Mouse (Mus musculus) heart, postnatal 36 days (tissue): ENCODE data around the gene Olfr127. TPM values are rescaled to one million over a fixed set of nuclear protein-coding genes. Genes with fewer than 3 reads are reported as not detected.
"Not testable (repeated sequence)": the region's sequence is repeated elsewhere in the genome, so short reads cannot be mapped to it uniquely, and the experiment has no call there.

Source experiments
- DNase-seq, 2 experiments: peaks; one replicate each; pipeline ENCODE4 v3.0.0; 2021 to 2022
- intact Hi-C: fragments of 180-260 bp; cut with DNase I; formaldehyde crosslinking; loops from one replicate; pipeline ENCODE4 v1.15.1; 2025
- total RNA-seq, 2 experiments: library from RNA; stranded (reverse); gene quantifications; 2 replicates each; pipeline ENCODE4 v1.2.3; 2021

Gene Olfr127
- total RNA-seq = not detected

DNA sequence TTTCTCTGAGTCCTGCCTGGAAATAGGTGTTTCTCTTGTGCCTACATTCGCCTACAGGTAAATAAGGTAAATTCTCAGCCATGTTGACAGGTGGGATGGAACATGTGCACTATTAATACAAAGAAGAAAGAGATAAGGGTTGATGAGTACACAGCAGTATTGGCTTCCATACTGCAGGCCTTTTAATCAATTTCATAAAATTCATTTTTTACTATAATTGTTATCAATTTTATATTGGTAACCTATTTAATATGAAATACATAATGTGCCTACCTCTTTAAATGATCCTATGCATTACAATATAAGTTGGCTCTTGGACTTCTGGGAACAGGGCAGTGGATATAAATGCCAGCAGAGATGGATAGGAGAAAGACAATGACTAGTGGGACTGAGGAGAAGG lies at the start of gene Olfr127:
Gene Olfr127 (plus strand): TSS at position 301 of the 400 bp plus-strand sequence.
- no peak for DNase-seq
- intact Hi-C loops = no loop called here

DNA sequence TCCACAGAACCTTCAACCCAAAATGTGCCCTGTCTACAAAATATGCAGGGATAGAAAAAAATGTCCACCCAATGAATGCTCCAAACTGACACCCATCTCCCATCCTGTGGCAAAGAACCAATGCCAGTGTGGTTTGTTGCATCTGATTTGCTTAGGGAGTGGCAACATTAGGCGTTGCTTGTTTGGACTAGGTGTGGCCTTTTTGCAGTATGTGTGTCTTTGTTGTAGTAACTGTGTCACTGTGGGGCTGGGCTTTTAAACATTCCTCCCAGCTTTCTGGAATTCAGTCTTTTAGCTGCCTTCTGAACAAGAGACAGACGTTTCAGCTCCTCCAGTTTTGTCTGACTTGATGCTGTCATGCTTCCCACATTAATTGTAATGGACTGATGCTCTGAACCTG lies 36.3 kb upstream of the Olfr127 start:
- intact Hi-C loops = no loop called here
- DNase-seq = no peak

DNA sequence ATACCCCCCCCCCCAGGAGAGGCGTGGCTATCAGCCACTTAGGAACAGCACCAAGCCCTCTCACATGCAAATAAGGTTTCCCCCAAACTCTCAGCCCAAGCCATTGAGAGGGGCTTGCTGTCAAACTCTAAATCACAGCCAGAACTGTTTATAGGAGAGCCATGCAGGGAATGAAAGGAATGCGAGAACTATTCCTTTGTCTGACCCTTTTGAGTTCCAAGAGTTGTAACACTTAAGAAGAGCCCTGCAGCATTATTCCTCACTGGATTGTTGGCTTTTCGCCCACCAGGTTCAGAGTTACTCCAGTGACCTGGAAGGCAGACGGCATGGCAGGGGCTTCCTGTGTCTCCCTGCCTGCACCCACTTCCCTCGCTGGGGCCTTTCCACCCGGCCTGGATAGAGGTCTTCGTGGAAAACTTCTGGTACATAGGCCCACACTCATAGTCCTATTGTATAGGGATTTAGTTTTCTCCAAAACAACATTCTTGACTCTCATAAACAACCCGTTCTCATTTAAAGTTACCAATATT lies 30.5 kb upstream of the Olfr127 start:
- intact Hi-C loops = no loop called here
- no peak for DNase-seq

DNA sequence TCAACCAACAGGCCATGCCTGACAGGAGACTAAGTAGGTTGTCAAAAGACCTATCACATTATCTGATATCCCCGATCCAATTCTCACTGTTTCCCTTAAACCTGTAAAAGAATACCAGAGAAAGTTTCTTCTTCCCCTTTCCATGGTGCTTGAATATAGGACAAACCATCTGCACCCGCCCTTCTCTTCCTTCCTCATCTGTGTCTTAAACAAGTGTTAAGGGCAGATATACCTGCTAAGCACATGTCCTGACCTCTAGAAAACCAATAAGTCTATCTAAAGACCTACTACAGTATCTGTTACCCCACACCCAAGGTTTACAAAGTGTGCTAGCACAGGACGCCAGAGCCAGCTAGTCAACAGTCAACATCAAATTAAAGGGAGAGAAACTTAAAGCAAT lies 26.4 kb upstream of the Olfr127 start:
- intact Hi-C loops = no loop called here
- no peak for DNase-seq

DNA sequence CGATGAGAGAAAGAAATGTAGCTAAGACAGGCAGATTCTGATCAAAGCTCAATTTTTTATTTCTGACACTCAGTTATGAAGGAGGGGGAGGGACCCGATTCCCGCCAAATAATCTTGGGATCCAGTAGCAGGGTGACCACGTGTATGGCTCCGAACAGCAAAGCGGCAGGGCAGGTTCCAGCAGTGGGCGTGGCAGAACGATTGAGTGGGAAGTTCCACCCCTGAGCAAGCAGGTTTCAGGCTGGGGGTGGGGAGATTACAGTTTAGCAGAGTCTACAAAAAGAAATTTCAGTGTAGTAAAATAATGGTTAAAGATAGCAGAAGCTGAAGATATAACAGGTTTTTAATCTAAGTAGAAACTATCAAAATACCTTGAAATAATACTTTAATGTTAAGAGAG lies 6.6 kb downstream of the Olfr127 start:
- DNase-seq, intact Hi-C loops: not testable (repeated sequence)

DNA sequence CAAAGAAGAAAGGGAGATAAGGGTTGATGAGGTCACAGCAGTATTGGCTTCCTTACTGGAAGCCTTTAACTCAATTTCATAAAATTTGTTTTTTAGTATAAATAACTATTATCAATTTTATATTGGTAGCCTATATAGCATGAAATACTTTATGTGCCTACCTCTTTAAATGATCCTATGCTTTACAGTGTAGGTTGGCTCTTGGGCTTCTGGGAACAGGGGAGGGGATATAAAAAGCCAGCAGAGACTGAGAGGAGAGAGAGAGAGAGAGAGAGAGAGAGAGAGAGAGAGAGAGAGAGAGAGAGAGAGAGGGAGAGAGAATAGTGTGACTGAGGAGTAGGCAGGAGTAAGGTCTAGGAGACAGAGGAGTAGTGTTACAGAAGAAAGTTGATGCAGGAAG lies 20.0 kb downstream of the Olfr127 start, which contains the start of gene Olfr128:
Gene Olfr128 (plus strand): TSS at position 301 of the 400 bp plus-strand sequence.
- DNase-seq = no peak

DNA sequence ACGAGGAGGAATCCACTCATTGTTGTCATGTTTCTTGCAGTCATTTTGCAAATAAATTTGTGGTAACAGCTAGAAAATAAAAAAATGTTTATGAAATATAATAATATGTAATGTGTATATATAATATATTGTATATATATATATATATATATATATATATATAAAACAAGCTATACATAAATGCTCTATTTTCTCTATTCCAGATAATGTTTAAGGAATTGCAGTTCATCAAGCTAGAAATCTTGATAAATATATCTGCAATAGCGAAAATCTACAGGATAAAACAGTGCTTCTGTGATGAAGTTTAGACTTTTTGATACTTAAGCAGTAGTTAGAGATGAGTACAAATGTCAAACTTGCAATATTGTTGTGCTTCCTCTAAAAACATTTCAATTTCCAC lies 52.7 kb downstream of the Olfr127 start, which contains the start of gene Olfr761:
Gene Olfr761 (minus strand): TSS at position 101 of the 400 bp plus-strand sequence.
- DNase-seq = no peak
- intact Hi-C loops = no loop called here

More for the DNA sequence above, 20.0 kb downstream of the Olfr127 start, which contains the start of gene Olfr128:
- intact Hi-C loops = no loop called here

Other genes starting within 250 kb of the Olfr127 start
- not detected for gene Olfr117, start 236.7 kb upstream of the Olfr127 start, total RNA-seq
- gene Olfr118, start 233.4 kb upstream of the Olfr127 start, total RNA-seq = not detected
- gene Olfr119, start 203.9 kb upstream of the Olfr127 start, total RNA-seq = not detected
- not detected for gene Olfr120, start 178.6 kb upstream of the Olfr127 start, total RNA-seq
- not detected for gene Olfr121, start 151.6 kb upstream of the Olfr127 start, total RNA-seq
- gene Olfr122, start 131.8 kb upstream of the Olfr127 start, total RNA-seq = not detected
- not detected for gene Olfr123, start 106.9 kb upstream of the Olfr127 start, total RNA-seq
- gene Olfr124, start 100.5 kb upstream of the Olfr127 start, total RNA-seq = not detected
- gene Olfr125, start 67.5 kb upstream of the Olfr127 start, total RNA-seq = not detected
- not detected for gene Olfr126, start 53.0 kb upstream of the Olfr127 start, total RNA-seq
- not detected for gene Olfr128, start 20.1 kb downstream of the Olfr127 start, total RNA-seq
- gene Olfr761, start 52.6 kb downstream of the Olfr127 start, total RNA-seq = not detected
- gene Olfr129, start 159.6 kb downstream of the Olfr127 start, total RNA-seq = not detected
- gene Olfr130, start 163.5 kb downstream of the Olfr127 start, total RNA-seq = not detected
- not detected for gene Olfr131, start 188.3 kb downstream of the Olfr127 start, total RNA-seq
- gene Olfr132, start 234.1 kb downstream of the Olfr127 start, total RNA-seq = not detected
- not detected for gene Olfr133, start 244.8 kb downstream of the Olfr127 start, total RNA-seq